Mouse (Mus musculus) lung, adult 18-20 months (tissue): ENCODE results near the gene Gm28308.

Experiments
- DNase-seq, 2 experiments: peaks; one replicate each; pipeline ENCODE4 v3.0.0; 2022; ENCODE audit warnings: mixed read lengths in 2 of 2

Gm28308 gene

GRCm38 (mm10) chr6:52231885-52232567 lies 18.9 kb upstream of the Gm28308 start:
- no peak for DNase-seq

GRCm38 (mm10) chr6:52230516-52231165 lies 17.5 kb upstream of the Gm28308 start, which contains the start of gene Hoxa9:
Hoxa9 (minus strand) TSS chr6:52231089.
- DNase-seq, result no peak

- no peak for DNase-seq
Observed at GRCm38 (mm10) chr6:52229558-52230416, 16.6 kb upstream of the Gm28308 start.

- DNase-seq, result no peak
Observed at GRCm38 (mm10) chr6:52228475-52229465, 15.6 kb upstream of the Gm28308 start.

- no peak for DNase-seq
Observed at GRCm38 (mm10) chr6:52227470-52228222, 14.5 kb upstream of the Gm28308 start.

- DNase-seq, result no peak
Observed at GRCm38 (mm10) chr6:52226569-52227257, 13.6 kb upstream of the Gm28308 start.

- DNase-seq, result no peak
Observed at GRCm38 (mm10) chr6:52225612-52226568, 12.8 kb upstream of the Gm28308 start.

- no peak for DNase-seq
Observed at GRCm38 (mm10) chr6:52224895-52225611, 11.9 kb upstream of the Gm28308 start.

GRCm38 (mm10) chr6:52223939-52224760 lies 11.0 kb upstream of the Gm28308 start:
- no peak for DNase-seq

GRCm38 (mm10) chr6:52222729-52223128 lies 9.6 kb upstream of the Gm28308 start:
- DNase-seq, result no peak

- no peak for DNase-seq
Observed at GRCm38 (mm10) chr6:52221993-52222685, 9.0 kb upstream of the Gm28308 start.

- DNase-seq, result peak; percentile 82 to 84
Observed at GRCm38 (mm10) chr6:52221337-52221992, 8.3 kb upstream of the Gm28308 start, which contains the start of gene Hoxa7. Hoxa7 (minus strand) TSS chr6:52221854.

- no peak for DNase-seq
Observed at GRCm38 (mm10) chr6:52220865-52221310, 7.7 kb upstream of the Gm28308 start.

GRCm38 (mm10) chr6:52220003-52220864 lies 7.1 kb upstream of the Gm28308 start:
- no peak for DNase-seq

GRCm38 (mm10) chr6:52219234-52219942 lies 6.2 kb upstream of the Gm28308 start:
- no peak for DNase-seq
